Mouse (Mus musculus): Measurements from ENCODE around the gene Mccc2.

GRCm38 (mm10) chr13:99989592-99989991 lies 25.8 kb downstream of the Mccc2 start:
- no peak for TF ChIP-seq CTCF (IDR thresholded peaks at IDR 0.05; ENCODE audit: low read depth, low read length)
- TF ChIP-seq GATA1 (IDR thresholded peaks at IDR 0.05; ENCODE audit: borderline replicate concordance, low read length) = no peak
- no peak for TF ChIP-seq TAL1 (conservative IDR thresholded peaks at IDR 0.05; ENCODE audit: low read depth, low read length)
- no peak for TF ChIP-seq POLR2AphosphoS5 (IDR thresholded peaks at IDR 0.05; ENCODE audit: insufficient replicate concordance, low read depth, low read length)
- TF ChIP-seq GATA2 (IDR thresholded peaks at IDR 0.05; ENCODE audit: borderline replicate concordance, low read depth, low read length) = no peak
